Mouse (Mus musculus): ENCODE results near the gene H2al1a.

DNA sequence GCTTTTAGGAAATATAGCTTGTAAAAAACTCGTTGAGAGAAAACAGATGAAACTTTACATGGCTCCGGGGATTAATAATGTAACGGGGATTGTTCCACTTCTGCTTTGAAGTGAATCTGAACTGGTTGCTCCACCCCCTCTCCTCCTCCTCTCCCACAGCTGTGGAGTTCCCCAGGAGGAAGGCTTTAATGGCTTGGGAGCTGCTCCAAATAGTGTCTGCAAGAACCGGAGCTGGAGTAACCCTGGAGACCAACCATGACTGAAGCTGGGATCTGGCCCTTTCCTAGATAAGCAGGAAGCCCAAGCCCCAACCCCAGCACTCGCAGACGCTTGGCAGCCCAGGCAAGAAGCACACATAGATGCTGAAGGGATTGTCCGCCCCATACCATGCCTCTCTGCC, 31.3 kb upstream of the H2al1a start:
- no peak for TF ChIP-seq CTCF (IDR thresholded peaks at IDR 0.05; ENCODE audit: low read depth)
- TF ChIP-seq EP300 (IDR thresholded peaks at IDR 0.05; ENCODE audit: low read depth): no peak

Data from liver, embryonic 14.5 days (tissue).